Mouse (Mus musculus) midbrain, embryonic 14.5 days (tissue): Measurements from ENCODE around the gene Slc25a22. TPM values are rescaled to one million over a fixed set of nuclear protein-coding genes. Genes with fewer than 3 reads are reported as not detected.
A peak's percentile ranks its signal among the peaks of the same experiment; 100 is the strongest.

Experiments used
- ATAC-seq: fragments of 200-750 bp; cut with Nextera tagmentation; 2 replicates; pipeline ENCODE4 v1.8.0; 2017; ENCODE audit warnings: moderate number of reproducible peaks, moderate library complexity; ENCODE audit not compliant: low FRiP score, low TSS enrichment
- DNase-seq: peaks from one replicate; pipeline ENCODE4 v3.0.0-alpha.2; 2015
- H3K27ac ChIP-seq: fragments of 300-500 bp; sonication (generic); replicated peaks from 2 replicates; pipeline ENCODE4 v1.5.1; 2014; ENCODE audit warnings: mild to moderate bottlenecking, low read depth, low read length, moderate library complexity
- H3K27me3 ChIP-seq: fragments of 300-500 bp; sonication (generic); 2 replicates; pipeline ENCODE4 v1.6.1; 2014; ENCODE audit warnings: low read length, control low read depth, mixed read lengths; ENCODE audit not compliant: control insufficient read depth, insufficient read depth
- H3K36me3 ChIP-seq: fragments of 300-500 bp; sonication (generic); 2 replicates; pipeline ENCODE4 v1.6.1; 2014; ENCODE audit warnings: low read length, control low read depth; ENCODE audit not compliant: control insufficient read depth, insufficient read depth
- H3K4me1 ChIP-seq: fragments of 300-500 bp; sonication (generic); 2 replicates; pipeline ENCODE4 v1.6.1; 2014; ENCODE audit warnings: mild to moderate bottlenecking, antibody characterized with exemption, low read length, control low read depth; ENCODE audit not compliant: control insufficient read depth, insufficient read depth
- H3K4me2 ChIP-seq: fragments of 300-500 bp; sonication (generic); 2 replicates; pipeline ENCODE4 v1.6.1; 2014; ENCODE audit warnings: mild to moderate bottlenecking, low read length, moderate library complexity
- H3K4me3 ChIP-seq: fragments of 300-500 bp; sonication (generic); replicated peaks from 2 replicates; pipeline ENCODE4 v1.5.1; 2014; ENCODE audit warnings: low read depth, low read length
- H3K9ac ChIP-seq: fragments of 300-500 bp; sonication (generic); replicated peaks from 2 replicates; pipeline ENCODE4 v1.6.1; 2014; ENCODE audit warnings: mild to moderate bottlenecking, low read length, moderate library complexity
- H3K9me3 ChIP-seq: fragments of 300-500 bp; sonication (generic); 2 replicates; pipeline ENCODE4 v1.6.1; 2016; ENCODE audit warnings: low read length, control low read depth, mixed read lengths; ENCODE audit not compliant: control insufficient read depth
- WGBS: fragments of 180-500 bp; shearing (Covaris S2); extraction: QIAGEN DNeasy Blood & Tissue Kit; methylation state at CpG from one replicate; pipeline ENCODE4 v1.1.7; 2014; 5-methylcytosine and 5-hydroxymethylcytosine counted together
- polyA plus RNA-seq: library from polyadenylated mRNA; unstranded; fragments of >200 nt; fragmentation: Nextera tagmentation; extraction: Ambion mirVana; gene quantifications from 2 replicates; pipeline ENCODE4 v1.2.1, GENCODE M21; 2014

Slc25a22 gene
- polyA plus RNA-seq, 1 experiment from 2014 or later: 82.9 TPM

DNA sequence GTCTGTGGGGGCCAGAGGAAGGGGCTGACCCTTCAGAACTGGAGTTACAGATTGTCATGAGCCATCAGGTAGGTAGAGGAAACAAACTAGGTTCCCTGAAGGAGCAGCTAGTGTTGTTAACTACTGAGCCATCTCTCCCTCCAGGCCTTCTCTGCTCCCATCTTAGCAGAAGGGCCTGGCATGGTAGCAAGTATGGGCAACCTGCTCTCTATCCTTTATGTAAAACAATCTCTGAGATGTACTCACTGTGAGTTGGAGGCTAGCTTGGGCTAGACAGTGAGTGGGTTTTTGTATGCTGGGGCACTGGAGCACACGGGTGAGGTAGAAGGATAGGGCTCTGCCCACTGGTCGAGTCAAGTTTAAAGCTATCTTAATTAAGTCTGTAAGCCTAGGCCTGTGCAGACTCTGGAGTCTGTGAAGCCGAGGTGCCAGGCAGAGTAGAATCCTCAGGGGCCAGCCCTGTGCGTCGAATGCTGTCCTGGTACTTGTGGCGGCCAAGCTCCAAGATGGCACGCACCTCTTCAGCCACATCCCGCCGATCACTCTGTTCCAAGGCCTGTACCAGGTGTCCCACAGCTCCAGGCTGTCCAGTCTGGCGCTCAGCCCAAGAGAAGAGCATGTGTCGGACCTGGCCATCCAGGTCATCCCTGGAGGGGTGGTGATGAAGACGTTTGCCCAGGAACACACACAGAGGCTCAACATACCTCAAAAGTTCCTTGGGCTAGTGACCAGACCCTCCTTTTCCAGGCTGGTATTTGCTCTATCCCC is 693 bp upstream of the Slc25a22 start:
- DNase-seq (no peak), ATAC-seq (no peak)
- Histone ChIP-seq H3K27ac (no peak overlapping the region; the same call in 1 of the 2 replicates), H3K4me1 (peaks cover 27% of the 10 kb centered on the region), H3K36me3 (peaks cover 5% of the 10 kb centered on the region; the same call in 1 of the 2 replicates), H3K9me3 (no peaks in the 10 kb centered on the region), H3K4me3 (no peak overlapping the region), H3K27me3 (no peaks in the 10 kb centered on the region), H3K9ac (no peak overlapping the region; the same call in 1 of the 2 replicates), H3K4me2 (peak overlapping the region; percentile 91; the same call in 1 of the 2 replicates)
- 91% methylated on average over 12 of the region's 12 CpGs for WGBS

- Histone ChIP-seq H3K4me1 (peaks cover 26% of the 10 kb centered on the region), H3K27ac (no peak overlapping the region)
- WGBS: 33% methylated on average over 2 of the region's 2 CpGs
These were observed 1.2 kb downstream of the Slc25a22 start for GRCm38 (mm10) chr7:141436523-141436892.

DNA sequence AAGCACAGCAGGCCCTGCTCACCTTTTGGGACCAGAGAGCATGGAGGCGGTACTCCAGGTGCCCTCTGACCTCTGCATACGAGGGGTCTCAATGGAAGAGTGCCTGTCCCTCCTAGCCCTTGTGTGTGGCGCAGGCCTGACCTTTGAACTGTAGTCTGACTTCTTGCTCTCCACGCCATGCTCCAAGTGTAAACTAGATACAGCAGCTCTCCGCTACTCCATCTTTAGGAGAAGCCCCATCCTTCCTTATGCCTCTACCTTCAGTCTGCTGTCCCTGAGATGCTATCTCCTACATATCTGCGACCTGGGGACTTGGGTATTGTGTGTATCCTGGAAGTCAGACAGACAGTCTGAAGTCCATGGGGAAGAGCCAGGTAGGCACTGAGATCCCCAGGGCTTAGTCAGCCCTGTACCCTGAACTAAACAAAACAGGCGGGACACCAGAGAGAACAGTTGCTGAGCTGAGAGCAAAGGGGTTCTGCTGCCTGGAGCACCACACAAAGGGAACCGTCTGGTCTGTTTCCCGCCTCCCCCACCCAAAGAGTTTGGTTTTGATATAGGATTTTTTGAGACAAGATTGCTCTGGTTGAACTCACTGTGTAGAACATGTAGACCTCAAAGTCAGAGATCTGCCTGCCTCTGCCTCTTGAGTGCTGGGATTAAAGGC is 1.7 kb downstream of the Slc25a22 start:
- peak overlapping the region; percentile 41 for H3K4me3 ChIP-seq
- H3K36me3 ChIP-seq: peaks cover 21% of the 10 kb centered on the region
- DNase-seq (no peak), ATAC-seq (no peak)
- H3K9me3 ChIP-seq: no peaks in the 10 kb centered on the region
- peaks cover 26% of the 10 kb centered on the region for H3K4me1 ChIP-seq
- WGBS: 69% methylated on average over 9 of the region's 9 CpGs
- H3K9ac ChIP-seq: no peak overlapping the region; the same call in 1 of the 2 replicates
- H3K27me3 ChIP-seq: no peaks in the 10 kb centered on the region
- H3K4me2 ChIP-seq: peak overlapping the region; percentile 91
- no peak overlapping the region for H3K27ac ChIP-seq

More at GRCm38 (mm10) chr7:141436523-141436892, 1.2 kb downstream of the Slc25a22 start:
- peak overlapping the region; percentile 78 for H3K9ac ChIP-seq
- no peak for DNase-seq
- no peaks in the 10 kb centered on the region for H3K9me3 ChIP-seq
- peaks cover 16% of the 10 kb centered on the region for H3K36me3 ChIP-seq
- peak overlapping the region; percentile 66 for H3K4me3 ChIP-seq
- no peaks in the 10 kb centered on the region for H3K27me3 ChIP-seq
- H3K4me2 ChIP-seq: peak overlapping the region; percentile 91
- no peak for ATAC-seq

- Histone ChIP-seq H3K9ac (peak overlapping the region; percentile 53), H3K4me3 (peak overlapping the region; percentile 41), H3K27me3 (no peaks in the 10 kb centered on the region), H3K36me3 (peaks cover 28% of the 10 kb centered on the region), H3K4me1 (peaks cover 26% of the 10 kb centered on the region), H3K4me2 (peak overlapping the region; percentile 91), H3K9me3 (no peaks in the 10 kb centered on the region), H3K27ac (peak overlapping the region; percentile 75)
- DNase-seq (peak; percentile 71), ATAC-seq (no peak)
- WGBS: 4% methylated on average over 17 of the region's 17 CpGs
These were observed 2.4 kb downstream of the Slc25a22 start for GRCm38 (mm10) chr7:141435129-141435855.

- peak overlapping the region; percentile 53 for H3K9ac ChIP-seq
- 6% methylated on average over 8 of the region's 8 CpGs for WGBS
- DNase-seq: peak; percentile 86
- ATAC-seq: no peak
- peaks cover 31% of the 10 kb centered on the region for H3K36me3 ChIP-seq
- no peaks in the 10 kb centered on the region for H3K9me3 ChIP-seq
- peaks cover 26% of the 10 kb centered on the region for H3K4me1 ChIP-seq
- H3K27me3 ChIP-seq: no peaks in the 10 kb centered on the region
- peak overlapping the region; percentile 91 for H3K4me2 ChIP-seq
- H3K4me3 ChIP-seq: peak overlapping the region; percentile 41
- H3K27ac ChIP-seq: peak overlapping the region; percentile 75
These were observed 3.2 kb downstream of the Slc25a22 start for GRCm38 (mm10) chr7:141434464-141434863.

GRCm38 (mm10) chr7:141433517-141434400 is 3.9 kb downstream of the Slc25a22 start:
- peak; percentile 9 for DNase-seq
- no peaks in the 10 kb centered on the region for H3K9me3 ChIP-seq
- 67% methylated on average over 15 of the region's 15 CpGs for WGBS

GRCm38 (mm10) chr7:141432741-141433516 is 4.8 kb downstream of the Slc25a22 start:
- H3K4me3 ChIP-seq: no peak overlapping the region
- ATAC-seq (no peak), DNase-seq (no peak)
- 87% methylated on average over 6 of the region's 6 CpGs for WGBS
- no peak overlapping the region for H3K27ac ChIP-seq
- H3K9ac ChIP-seq: peak overlapping the region; percentile 53
- peaks cover 31% of the 10 kb centered on the region for H3K36me3 ChIP-seq
- H3K9me3 ChIP-seq: no peaks in the 10 kb centered on the region
- peaks cover 38% of the 10 kb centered on the region for H3K4me1 ChIP-seq
- peak overlapping the region; percentile 91 for H3K4me2 ChIP-seq
- H3K27me3 ChIP-seq: no peaks in the 10 kb centered on the region

More at GRCm38 (mm10) chr7:141433517-141434400, 3.9 kb downstream of the Slc25a22 start:
- H3K4me2 ChIP-seq: peak overlapping the region; percentile 91
- H3K36me3 ChIP-seq: peaks cover 31% of the 10 kb centered on the region
- peak overlapping the region; percentile 53 for H3K9ac ChIP-seq
- no peak for ATAC-seq
- peak overlapping the region; percentile 41 for H3K4me3 ChIP-seq
- peaks cover 31% of the 10 kb centered on the region for H3K4me1 ChIP-seq
- H3K27ac ChIP-seq: peak overlapping the region; percentile 75
- no peaks in the 10 kb centered on the region for H3K27me3 ChIP-seq
